ENCODE assay signal across 23 mouse cellular contexts in the genomic region with DNA sequence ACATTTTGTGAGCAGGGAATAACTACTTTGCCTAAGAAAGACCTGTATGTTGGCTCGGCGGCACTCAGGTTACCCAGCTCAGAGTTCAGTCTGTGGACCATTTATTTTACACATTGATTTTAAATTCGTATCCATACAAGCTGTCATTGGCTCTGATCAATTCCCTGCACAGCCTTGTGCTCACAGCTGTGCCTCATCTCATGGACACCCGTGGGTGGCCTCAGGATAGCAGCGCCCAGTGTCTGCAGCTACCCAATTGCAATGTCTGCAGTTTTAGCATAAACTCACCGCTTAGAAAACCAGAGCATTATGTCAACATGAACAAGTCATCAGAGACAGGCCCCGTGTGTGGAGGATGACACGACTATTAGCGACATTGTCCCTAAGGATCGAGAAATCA. TPM values are rescaled to one million over a fixed set of nuclear protein-coding genes. Genes with fewer than 3 reads are reported as not detected.
DNase-seq lines count a peak whose midpoint lies in the region; ATAC-seq and TF ChIP-seq lines count a peak whose summit lies in the region.
"Had no signal": no experiment of that assay in that cellular context is flagged by ENCODE, and none has a peak within 500 bp of the region (broad histone marks: within the 10 kb centered on the region; RNA-seq: fewer than 3 reads in every experiment).

No protein-coding gene starts in this region.

- WGBS in lung, adult 2 months: 67% methylated on average over 10 of the region's 10 CpGs

- no peak for TF ChIP-seq POLR2A in lung, adult 2 months (IDR thresholded peaks at IDR 0.05; ENCODE audit: borderline replicate concordance, extremely low read depth, low read depth, low read length)

- H3K4me3 ChIP-seq in lung, adult 2 months (replicated peaks; ENCODE audit: extremely low read depth, low read depth, low read length): no peak overlapping the region
- H3K4me3 ChIP-seq: forebrain, embryonic 10.5 days; forebrain, embryonic 13.5 days; heart, embryonic 12.5 days; heart, embryonic 15.5 days had no signal

- DNase-seq in frontal cortex, adult 2 months (ENCODE audit: extremely low spot score in 1 of 2, low spot score in 1 of 2): no peak
- DNase-seq in layer of hippocampus, postnatal 36 days: peak; percentile 24 to 33
- DNase-seq in layer of hippocampus, adult 8-10 months (ENCODE audit: low spot score in 2 of 2): no peak
- DNase-seq in lung, postnatal 10 days: peak; percentile 5
- DNase-seq in lung, adult 2 months: no peak
- DNase-seq: adrenal gland, adult 8-10 months; adrenal gland, postnatal 25 days; cerebellum, adult 18-20 months; cerebellum, adult 9-10 months; gastrocnemius, postnatal 25 days; heart, adult 18-20 months; heart, postnatal 10 days; heart, postnatal 4 days had no signal

- ATAC-seq in frontal cortex, adult (ENCODE audit: low TSS enrichment): peak; percentile 55
- ATAC-seq: activated CD4-positive, CD25-positive, alpha-beta regulatory T cell, adult 4 months; forebrain, embryonic 13.5 days; forebrain, embryonic 16.5 days; hindbrain, postnatal 0 days had no signal

- TF ChIP-seq CTCF in lung, adult 2 months (IDR thresholded peaks at IDR 0.05; ENCODE audit: insufficient read depth, low read length): no peak

- no peaks in the 10 kb centered on the region for H3K4me1 ChIP-seq in lung, adult 2 months (ENCODE audit: control insufficient read depth, insufficient read depth, low read length)
- H3K4me1 ChIP-seq: forebrain, embryonic 10.5 days; forebrain, embryonic 13.5 days; heart, embryonic 12.5 days; heart, embryonic 15.5 days had no signal

RNA-seq across cellular contexts. Expression of a gene that starts 17.7 kb away (rescaled TPM):
- 12.6 and 13.5 TPM in 2 replicates for polyA plus RNA-seq in frontal cortex, adult 2 months (2012; rRNA removed)
- total RNA-seq in layer of hippocampus, postnatal 36 days (2021): 10 to 100 TPM; 80.4 to 82.3 TPM
- total RNA-seq in layer of hippocampus, adult 8-10 months (2022): 10 to 100 TPM; 58.4 to 75.1 (median 68.5) TPM
- polyA plus RNA-seq in lung, adult 2 months (2012; rRNA removed): not detected in 2 replicates
- total RNA-seq: adrenal gland, adult 8-10 months; adrenal gland, postnatal 25 days; gastrocnemius, adult 8-10 months; gastrocnemius, postnatal 25 days had no signal
- polyA plus RNA-seq: activated CD4-positive, CD25-positive, alpha-beta regulatory T cell, adult 4 months; gonadal fat pad, adult 2 months had no signal

Comparison
In these comparisons a context has a peak if more than half of its experiments do, and no peak if none do; other contexts are left out.
1. DNase-seq: peak in layer of hippocampus, postnatal 36 days (2 of 2) and lung, postnatal 10 days (single experiment); none in frontal cortex, adult 2 months (0 of 2), layer of hippocampus, adult 8-10 months (0 of 2) and lung, adult 2 months (single experiment).